Mouse (Mus musculus): ENCODE measurements around the gene Glt8d2. TPM values are rescaled to one million over a fixed set of nuclear protein-coding genes. Genes with fewer than 3 reads are reported as not detected.
A peak's percentile ranks its signal among the peaks of the same experiment; 100 is the strongest.

Glt8d2 gene
- polyA plus RNA-seq (2015; fragmentation: Nextera tagmentation; extraction: Ambion mirVana), result 5.1 and 6.9 TPM in 2 replicates

- H3K4me3 ChIP-seq (replicated peaks), result peak within 1 kb of the TSS; percentile 21
- peaks cover 7% of the 10 kb centered on the region; the same call in 1 of the 2 replicates for H3K4me1 ChIP-seq (replicated peaks)
- 1% methylated on average over 14 of the region's 14 CpGs for WGBS
- H3K9ac ChIP-seq, result no peak within 1 kb of the TSS
- peak within 1 kb of the TSS; percentile 61 for H3K4me2 ChIP-seq (replicated peaks)
- no peaks in the 10 kb centered on the region for H3K36me3 ChIP-seq
- peak within 1 kb of the TSS; percentile 68 for H3K27ac ChIP-seq
- H3K9me3 ChIP-seq, result no peaks in the 10 kb centered on the region
- no peaks in the 10 kb centered on the region for H3K27me3 ChIP-seq (replicated peaks)
- ATAC-seq, result peak; percentile 87
Observed at GRCm38 (mm10) chr10:82690494-82690893, at the start of gene Glt8d2. Gene Glt8d2 (minus strand): TSS chr10:82690650.

GRCm38 (mm10) chr10:82699296-82699941, 9.0 kb upstream of the Glt8d2 start:
- Histone ChIP-seq H3K4me2 (replicated peaks) (peak overlapping the region; percentile 76), H3K27ac (peak overlapping the region; percentile 51), H3K9ac (peak overlapping the region; percentile 78), H3K4me1 (replicated peaks) (0 out of 2 replicates have a peak, but pooled peaks cover 7% of the 10 kb centered on the region), H3K36me3 (no peaks in the 10 kb centered on the region), H3K4me3 (replicated peaks) (peak overlapping the region; percentile 92), H3K9me3 (no peaks in the 10 kb centered on the region), H3K27me3 (replicated peaks) (no peaks in the 10 kb centered on the region)
- ATAC-seq, result peak; percentile 88
- 0% methylated on average over 58 of the region's 59 CpGs for WGBS

DNA sequence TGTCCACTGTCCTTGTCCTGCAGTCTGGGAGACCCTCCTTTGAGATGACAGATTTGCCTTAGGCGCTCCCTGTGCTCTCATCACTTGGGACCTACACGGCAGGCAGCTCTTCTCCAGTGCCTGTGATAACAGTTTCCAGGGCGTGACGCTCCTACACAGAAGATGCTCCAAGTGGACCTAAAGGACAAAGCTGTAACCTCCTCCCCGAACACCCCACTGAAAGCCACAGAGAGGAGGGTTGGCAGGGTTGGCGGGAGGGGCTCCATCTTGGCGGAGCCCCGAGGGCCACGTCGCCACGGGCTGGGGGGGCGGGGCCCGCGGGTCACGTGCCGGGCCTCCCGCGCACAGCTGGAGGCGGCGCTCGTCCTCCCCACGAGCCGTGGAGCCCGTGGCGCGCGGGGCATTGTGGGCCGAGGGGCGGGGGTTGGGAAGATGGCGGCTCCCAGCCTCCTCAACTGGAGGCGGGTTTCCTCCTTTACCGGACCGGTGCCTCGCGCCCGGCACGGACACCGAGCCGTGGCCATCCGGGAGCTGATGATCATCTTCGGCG, 8.3 kb upstream of the Glt8d2 start:
- ATAC-seq, result peak; percentile 98
- H3K36me3 ChIP-seq, result no peaks in the 10 kb centered on the region
- WGBS, result under 1% methylated on average over 40 of the region's 42 CpGs
- H3K4me3 ChIP-seq (replicated peaks), result peak overlapping the region; percentile 92
- peak overlapping the region; percentile 78 for H3K9ac ChIP-seq
- H3K27me3 ChIP-seq (replicated peaks), result no peaks in the 10 kb centered on the region
- peak overlapping the region; percentile 54 for H3K27ac ChIP-seq
- H3K9me3 ChIP-seq, result no peaks in the 10 kb centered on the region
- peak overlapping the region; percentile 76 for H3K4me2 ChIP-seq (replicated peaks)
- H3K4me1 ChIP-seq (replicated peaks), result 0 out of 2 replicates have a peak, but pooled peaks cover 7% of the 10 kb centered on the region

GRCm38 (mm10) chr10:82697305-82697898, 7.0 kb upstream of the Glt8d2 start:
- Histone ChIP-seq H3K9me3 (no peaks in the 10 kb centered on the region), H3K4me2 (replicated peaks) (no peak overlapping the region), H3K36me3 (no peaks in the 10 kb centered on the region), H3K27ac (no peak overlapping the region), H3K4me1 (replicated peaks) (0 out of 2 replicates have a peak, but pooled peaks cover 7% of the 10 kb centered on the region), H3K9ac (no peak overlapping the region), H3K27me3 (replicated peaks) (no peaks in the 10 kb centered on the region), H3K4me3 (replicated peaks) (no peak overlapping the region)
- 82% methylated on average over 3 of the region's 3 CpGs for WGBS
- no peak for ATAC-seq

- no peak for ATAC-seq
- H3K9me3 ChIP-seq, result no peaks in the 10 kb centered on the region
- 66% methylated on average over 4 of the region's 4 CpGs for WGBS
- no peak overlapping the region for H3K27ac ChIP-seq
- H3K9ac ChIP-seq, result no peak overlapping the region
- 0 out of 2 replicates have a peak, but pooled peaks cover 7% of the 10 kb centered on the region for H3K4me1 ChIP-seq (replicated peaks)
- H3K36me3 ChIP-seq, result no peaks in the 10 kb centered on the region
- H3K4me3 ChIP-seq (replicated peaks), result no peak overlapping the region
- H3K4me2 ChIP-seq (replicated peaks), result no peak overlapping the region
- no peaks in the 10 kb centered on the region for H3K27me3 ChIP-seq (replicated peaks)
Observed at GRCm38 (mm10) chr10:82696453-82697079, 6.1 kb upstream of the Glt8d2 start.

GRCm38 (mm10) chr10:82695956-82696355, 5.5 kb upstream of the Glt8d2 start, which contains the start of gene Hcfc2:
Gene Hcfc2 (plus strand): TSS chr10:82696160.
- H3K27ac ChIP-seq, result no peak within 1 kb of the TSS

GRCm38 (mm10) chr10:82689681-82690211, 704 bp downstream of the Glt8d2 start:
- ATAC-seq, result peak; percentile 12; the same call in 1 of the 2 replicates
- WGBS, result 43% methylated on average over 7 of the region's 7 CpGs
- Histone ChIP-seq H3K4me1 (replicated peaks) (peaks cover 7% of the 10 kb centered on the region; the same call in 1 of the 2 replicates), H3K27ac (peak overlapping the region; percentile 68), H3K9me3 (no peaks in the 10 kb centered on the region), H3K4me3 (replicated peaks) (peak overlapping the region; percentile 21), H3K4me2 (replicated peaks) (peak overlapping the region; percentile 61), H3K36me3 (no peaks in the 10 kb centered on the region), H3K27me3 (replicated peaks) (no peaks in the 10 kb centered on the region), H3K9ac (no peak overlapping the region)

More at GRCm38 (mm10) chr10:82695956-82696355, 5.5 kb upstream of the Glt8d2 start, which contains the start of gene Hcfc2:
- 72% methylated on average over 5 of the region's 5 CpGs for WGBS
- H3K36me3 ChIP-seq, result no peaks in the 10 kb centered on the region
- H3K9me3 ChIP-seq, result no peaks in the 10 kb centered on the region
- ATAC-seq, result no peak
- no peak within 1 kb of the TSS for H3K4me2 ChIP-seq (replicated peaks)
- no peak within 1 kb of the TSS for H3K4me3 ChIP-seq (replicated peaks)
- 0 out of 2 replicates have a peak, but pooled peaks cover 7% of the 10 kb centered on the region for H3K4me1 ChIP-seq (replicated peaks)
- no peaks in the 10 kb centered on the region for H3K27me3 ChIP-seq (replicated peaks)
- no peak within 1 kb of the TSS for H3K9ac ChIP-seq

GRCm38 (mm10) chr10:82685440-82685839, 5.0 kb downstream of the Glt8d2 start:
- Histone ChIP-seq H3K27ac (no peak overlapping the region), H3K4me1 (replicated peaks) (peaks cover under 1% of the 10 kb centered on the region; the same call in 1 of the 2 replicates), H3K36me3 (no peaks in the 10 kb centered on the region), H3K4me3 (replicated peaks) (no peak overlapping the region), H3K9ac (no peak overlapping the region), H3K4me2 (replicated peaks) (no peak overlapping the region), H3K9me3 (no peaks in the 10 kb centered on the region), H3K27me3 (replicated peaks) (no peaks in the 10 kb centered on the region)
- 59% methylated on average over 2 of the region's 2 CpGs for WGBS
- no peak for ATAC-seq

GRCm38 (mm10) chr10:82681639-82682038, 8.8 kb downstream of the Glt8d2 start:
- Histone ChIP-seq H3K9me3 (no peaks in the 10 kb centered on the region), H3K27me3 (replicated peaks) (no peaks in the 10 kb centered on the region), H3K4me1 (replicated peaks) (no peaks in the 10 kb centered on the region), H3K27ac (no peak overlapping the region), H3K4me2 (replicated peaks) (no peak overlapping the region), H3K4me3 (replicated peaks) (no peak overlapping the region), H3K9ac (no peak overlapping the region), H3K36me3 (no peaks in the 10 kb centered on the region)
- WGBS, result 84% methylated on average over 7 of the region's 7 CpGs
- no peak for ATAC-seq

DNA sequence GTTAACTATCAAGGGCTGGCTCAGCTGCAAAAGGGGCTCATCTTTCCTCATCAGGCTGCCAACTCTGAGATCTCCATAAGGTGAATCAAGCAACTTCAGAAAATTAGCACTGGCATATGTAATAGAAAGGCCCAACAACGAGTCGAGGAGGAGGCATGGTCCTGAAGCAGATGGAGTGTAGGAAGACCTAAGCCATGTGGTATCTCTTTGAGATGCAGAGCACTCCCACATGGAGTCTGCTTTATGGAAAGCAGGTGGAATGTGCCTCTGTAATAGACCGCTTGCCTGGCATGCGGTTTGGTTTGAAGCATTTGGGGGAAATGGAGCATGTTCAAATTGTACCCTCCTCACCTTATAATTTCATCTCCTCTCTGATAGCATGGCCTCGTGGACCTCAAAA, 9.7 kb downstream of the Glt8d2 start:
- H3K27me3 ChIP-seq (replicated peaks), result no peaks in the 10 kb centered on the region
- no peak for ATAC-seq
- H3K4me2 ChIP-seq (replicated peaks), result no peak overlapping the region
- H3K9me3 ChIP-seq, result no peaks in the 10 kb centered on the region
- no peak overlapping the region for H3K27ac ChIP-seq
- no peaks in the 10 kb centered on the region for H3K36me3 ChIP-seq
- 92% methylated on average over 5 of the region's 5 CpGs for WGBS
- no peak overlapping the region for H3K9ac ChIP-seq
- no peak overlapping the region for H3K4me3 ChIP-seq (replicated peaks)
- H3K4me1 ChIP-seq (replicated peaks), result no peaks in the 10 kb centered on the region

DNA sequence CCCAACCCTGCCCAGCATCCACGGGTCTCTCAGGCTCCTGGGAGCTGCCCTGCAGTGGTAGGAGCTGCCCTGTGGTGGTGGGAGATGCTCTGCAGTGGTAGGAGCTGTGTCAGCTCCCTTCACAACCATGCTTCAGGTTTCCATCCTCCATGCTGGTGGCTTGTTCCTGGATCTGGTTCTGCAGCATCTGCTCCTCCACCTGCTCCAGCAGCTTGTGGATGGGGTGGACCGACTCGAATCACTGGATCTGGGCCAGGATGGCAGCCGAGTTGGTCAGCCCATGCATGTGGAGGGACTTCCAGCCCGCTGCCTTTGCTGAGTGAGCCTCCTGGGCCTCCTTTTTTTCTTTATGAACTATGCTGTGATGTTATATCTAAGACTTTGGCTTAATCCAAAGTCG, 13.5 kb downstream of the Glt8d2 start:
- no peak for ATAC-seq

DNA sequence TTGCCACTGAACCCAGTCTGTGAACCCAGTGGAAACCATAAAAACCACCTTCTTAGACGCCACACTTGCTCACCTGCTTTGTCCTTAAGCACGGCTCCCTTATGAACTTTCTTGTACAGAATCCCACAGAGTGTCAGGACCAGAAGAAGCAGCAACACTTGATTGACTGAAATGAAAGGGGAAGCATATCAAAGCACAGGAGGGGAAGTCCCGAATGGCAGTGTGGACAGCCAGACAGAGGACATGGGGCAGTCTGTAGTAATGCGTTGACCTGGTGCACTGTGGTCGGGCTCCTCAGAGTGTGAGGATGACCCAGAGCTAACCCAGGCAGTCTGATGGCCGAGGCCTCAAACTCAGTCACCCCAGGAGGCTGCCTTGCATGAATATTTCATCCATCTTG, 20.2 kb downstream of the Glt8d2 start:
- H3K4me1 ChIP-seq (replicated peaks), result no peaks in the 10 kb centered on the region
- no peak overlapping the region for H3K27ac ChIP-seq
- WGBS, result 71% methylated on average over 6 of the region's 6 CpGs
- no peaks in the 10 kb centered on the region for H3K9me3 ChIP-seq
- ATAC-seq, result no peak
- H3K9ac ChIP-seq, result no peak overlapping the region
- no peak overlapping the region for H3K4me2 ChIP-seq (replicated peaks)
- no peaks in the 10 kb centered on the region for H3K27me3 ChIP-seq (replicated peaks)
- no peaks in the 10 kb centered on the region for H3K36me3 ChIP-seq
- no peak overlapping the region for H3K4me3 ChIP-seq (replicated peaks)

More for the DNA sequence above, 13.5 kb downstream of the Glt8d2 start:
- Histone ChIP-seq H3K27me3 (replicated peaks) (no peaks in the 10 kb centered on the region), H3K36me3 (no peaks in the 10 kb centered on the region), H3K4me1 (replicated peaks) (no peaks in the 10 kb centered on the region), H3K4me3 (replicated peaks) (no peak overlapping the region), H3K9ac (no peak overlapping the region), H3K4me2 (replicated peaks) (no peak overlapping the region), H3K9me3 (no peaks in the 10 kb centered on the region), H3K27ac (no peak overlapping the region)
- 82% methylated on average over 6 of the region's 6 CpGs for WGBS
